ENCODE assay signal across 24 mouse cellular contexts in genomic region chr2:76496006-76496748, GRCm38 (mm10).
DNase-seq lines count a peak whose midpoint lies in the region; ATAC-seq lines count a peak whose summit lies in the region.
"Had no signal": no experiment of that assay in that cellular context is flagged by ENCODE, and none has a peak within 500 bp of the region (broad histone marks: within the 10 kb centered on the region; RNA-seq: fewer than 3 reads in every experiment).

No protein-coding gene starts in this region.

- 83% methylated on average over 11 of the region's 11 CpGs for WGBS in intestine, embryonic 15.5 days
- 91% methylated on average over 11 of the region's 11 CpGs for WGBS in limb, embryonic 10.5 days

- H3K4me1 ChIP-seq in intestine, embryonic 15.5 days (replicated peaks): no peaks in the 10 kb centered on the region
- peaks cover 5% of the 10 kb centered on the region; the same call in 1 of the 2 replicates for H3K4me1 ChIP-seq in limb, embryonic 10.5 days
- H3K4me1 ChIP-seq: megakaryocyte, embryonic 14.5 days had no signal

- no peak overlapping the region for H3K4me2 ChIP-seq in intestine, embryonic 15.5 days (replicated peaks)
- H3K4me2 ChIP-seq: embryonic facial prominence, embryonic 13.5 days; hindbrain, embryonic 12.5 days; neural tube, embryonic 15.5 days had no signal

- peak; percentile 58 for DNase-seq in adrenal gland, adult 2 months
- no peak for DNase-seq in adrenal gland, postnatal 4 days (ENCODE audit: low spot score in 2 of 2)
- peak; percentile 82 for DNase-seq in kidney, adult 9 months
- no peak for DNase-seq in kidney, postnatal 10 days
- DNase-seq in kidney, postnatal 36 days: peak; percentile 64 to 72
- no peak for DNase-seq in cerebellum, adult 18-20 months
- DNase-seq in limb, embryonic 10.5 days (ENCODE audit: low spot score): no peak
- DNase-seq: cerebellum, adult 9-10 months; gastrocnemius, postnatal 25 days; heart, postnatal 10 days; liver; liver, postnatal 0 days; lung, postnatal 14 days; right cerebral cortex, postnatal 4 days had no signal

- H3K4me3 ChIP-seq in intestine, embryonic 15.5 days (replicated peaks): no peak overlapping the region
- no peak overlapping the region for H3K4me3 ChIP-seq in limb, embryonic 10.5 days
- H3K4me3 ChIP-seq: embryonic facial prominence, embryonic 13.5 days; heart, embryonic 10.5 days; hindbrain, embryonic 12.5 days; megakaryocyte, embryonic 14.5 days; neural tube, embryonic 15.5 days had no signal

- H3K36me3 ChIP-seq in intestine, embryonic 15.5 days: no peaks in the 10 kb centered on the region
- H3K36me3 ChIP-seq in limb, embryonic 10.5 days: no peaks in the 10 kb centered on the region
- H3K36me3 ChIP-seq: embryonic facial prominence, embryonic 13.5 days; G1E; heart, embryonic 10.5 days; hindbrain, embryonic 12.5 days had no signal

- ATAC-seq in intestine, embryonic 15.5 days: peak; percentile 60; the same call in 1 of the 2 replicates
- ATAC-seq: forebrain, embryonic 14.5 days; inflammation-experienced regulatory T-cells, adult 6 months; liver, postnatal 0 days; midbrain, embryonic 16.5 days had no signal

- no peak overlapping the region for H3K9ac ChIP-seq in intestine, embryonic 15.5 days
- H3K9ac ChIP-seq: embryonic facial prominence, embryonic 13.5 days; hindbrain, embryonic 12.5 days; liver, postnatal 0 days; neural tube, embryonic 15.5 days had no signal

- H3K9me3 ChIP-seq in intestine, embryonic 15.5 days: no peaks in the 10 kb centered on the region
- no peaks in the 10 kb centered on the region for H3K9me3 ChIP-seq in limb, embryonic 10.5 days (replicated peaks)
- H3K9me3 ChIP-seq: embryonic facial prominence, embryonic 13.5 days; G1E; heart, embryonic 10.5 days; hindbrain, embryonic 12.5 days; neural tube, embryonic 15.5 days had no signal

- no peaks in the 10 kb centered on the region for H3K27me3 ChIP-seq in intestine, embryonic 15.5 days (replicated peaks)
- H3K27me3 ChIP-seq in limb, embryonic 10.5 days (ENCODE audit: low read depth, poor library complexity, severe bottlenecking): no peaks in the 10 kb centered on the region
- H3K27me3 ChIP-seq: embryonic facial prominence, embryonic 13.5 days; hindbrain, embryonic 12.5 days; megakaryocyte, embryonic 14.5 days; neural tube, embryonic 15.5 days had no signal

- H3K27ac ChIP-seq in intestine, embryonic 15.5 days: no peak overlapping the region
- H3K27ac ChIP-seq in limb, embryonic 10.5 days: no peak overlapping the region
- H3K27ac ChIP-seq: embryonic facial prominence, embryonic 13.5 days; heart, embryonic 10.5 days; hindbrain, embryonic 12.5 days; neural tube, embryonic 15.5 days had no signal

Comparison
In these comparisons a context has a peak if more than half of its experiments do, and no peak if none do; other contexts are left out.
1. DNase-seq: peak in adrenal gland, adult 2 months (single experiment), kidney, adult 9 months (single experiment) and kidney, postnatal 36 days (2 of 2); none in adrenal gland, postnatal 4 days (0 of 2), kidney, postnatal 10 days (single experiment), cerebellum, adult 18-20 months (0 of 2) and limb, embryonic 10.5 days (single experiment).